Mouse (Mus musculus) megakaryocyte, embryonic 14.5 days (primary cell): ENCODE measurements around the gene Oas1d. TPM values are rescaled to one million over a fixed set of nuclear protein-coding genes. Genes with fewer than 3 reads are reported as not detected.
"Not testable (repeated sequence)": the region's sequence is repeated elsewhere in the genome, so short reads cannot be mapped to it uniquely, and the experiment has no call there.

Experiments
- H3K27me3 ChIP-seq: replicated peaks from 2 replicates; pipeline ENCODE3; 2012; ENCODE audit warnings: inconsistent platforms
- H3K36me3 ChIP-seq: replicated peaks from 2 replicates; pipeline ENCODE3; 2012; ENCODE audit warnings: low read length, inconsistent platforms, mixed read lengths
- H3K4me1 ChIP-seq: 2 replicates; pipeline ENCODE4 v1.6.1; 2012; ENCODE audit warnings: inconsistent platforms
- H3K4me3 ChIP-seq: replicated peaks from 2 replicates; pipeline ENCODE3; 2012; ENCODE audit warnings: moderate library complexity, mild to moderate bottlenecking, inconsistent platforms
- H3K9me3 ChIP-seq: 2 replicates; pipeline ENCODE4 v1.6.1; 2012; ENCODE audit warnings: inconsistent platforms
- FLI1 ChIP-seq: IDR thresholded peaks from 2 replicates; pipeline ENCODE4 v1.6.1; 2012; ENCODE audit warnings: low read length, inconsistent platforms, mixed read lengths
- GATA1 ChIP-seq: IDR thresholded peaks from 3 replicates; pipeline ENCODE4 v1.6.1; 2012; ENCODE audit warnings: mixed read lengths, low read length, inconsistent platforms, borderline replicate concordance
- polyA plus RNA-seq: library from polyadenylated mRNA; stranded (reverse); fragments of >175 nt; gene quantifications from 2 replicates; pipeline ENCODE4 v1.2.3, GENCODE M21; 2012; ENCODE audit warnings: low replicate concordance; ENCODE audit not compliant: insufficient read depth

The Oas1d gene
- polyA plus RNA-seq, 1 experiment = not detected

- peaks cover 8% of the 10 kb centered on the region for H3K9me3 ChIP-seq
- no peak for TF ChIP-seq GATA1
- TF ChIP-seq FLI1 = no peak
- H3K27me3 ChIP-seq = peaks cover 9% of the 10 kb centered on the region
- H3K36me3 ChIP-seq = no peaks in the 10 kb centered on the region
- no peak overlapping the region for H3K4me3 ChIP-seq
- no peaks in the 10 kb centered on the region for H3K4me1 ChIP-seq
Measured at GRCm38 (mm10) chr5:120887831-120888230, 26.5 kb upstream of the Oas1d start.

GRCm38 (mm10) chr5:120888294-120888815 lies 26.0 kb upstream of the Oas1d start:
- not testable (repeated sequence) for H3K4me3 ChIP-seq, H3K36me3 ChIP-seq, H3K4me1 ChIP-seq, H3K27me3 ChIP-seq, H3K9me3 ChIP-seq

GRCm38 (mm10) chr5:120890026-120890425 lies 24.3 kb upstream of the Oas1d start:
- H3K4me1 ChIP-seq = no peaks in the 10 kb centered on the region
- TF ChIP-seq GATA1 (no peak), FLI1 (no peak)
- peaks cover 13% of the 10 kb centered on the region for H3K9me3 ChIP-seq
- H3K36me3 ChIP-seq = no peaks in the 10 kb centered on the region
- no peak overlapping the region for H3K4me3 ChIP-seq
- H3K27me3 ChIP-seq = peaks cover 9% of the 10 kb centered on the region

GRCm38 (mm10) chr5:120890991-120891390 lies 23.3 kb upstream of the Oas1d start:
- Histone ChIP-seq H3K4me3 (no peak overlapping the region), H3K9me3 (peaks cover 13% of the 10 kb centered on the region), H3K27me3 (peaks cover 9% of the 10 kb centered on the region), H3K4me1 (no peaks in the 10 kb centered on the region), H3K36me3 (no peaks in the 10 kb centered on the region)
- TF ChIP-seq GATA1 (no peak), FLI1 (no peak)

GRCm38 (mm10) chr5:120891566-120892242 lies 22.6 kb upstream of the Oas1d start:
- not testable (repeated sequence) for H3K27me3 ChIP-seq, H3K4me1 ChIP-seq
- H3K9me3 ChIP-seq = peaks cover 13% of the 10 kb centered on the region

GRCm38 (mm10) chr5:120892243-120892660 lies 22.1 kb upstream of the Oas1d start:
- TF ChIP-seq GATA1 (no peak), FLI1 (no peak)
- H3K9me3 ChIP-seq = peaks cover 13% of the 10 kb centered on the region
- no peaks in the 10 kb centered on the region for H3K4me1 ChIP-seq
- no peaks in the 10 kb centered on the region for H3K36me3 ChIP-seq
- H3K4me3 ChIP-seq = no peak overlapping the region
- H3K27me3 ChIP-seq = peaks cover 6% of the 10 kb centered on the region

More at GRCm38 (mm10) chr5:120891566-120892242, 22.6 kb upstream of the Oas1d start:
- H3K36me3 ChIP-seq, H3K4me3 ChIP-seq: not testable (repeated sequence)

GRCm38 (mm10) chr5:120893866-120894265 lies 20.5 kb upstream of the Oas1d start:
- H3K4me3 ChIP-seq = not testable (repeated sequence)

GRCm38 (mm10) chr5:120894692-120895091 lies 19.6 kb upstream of the Oas1d start:
- not testable (repeated sequence) for H3K27me3 ChIP-seq, H3K4me3 ChIP-seq, H3K4me1 ChIP-seq
- Histone ChIP-seq H3K36me3 (peaks cover 12% of the 10 kb centered on the region), H3K9me3 (peaks cover 13% of the 10 kb centered on the region)

More at GRCm38 (mm10) chr5:120893866-120894265, 20.5 kb upstream of the Oas1d start:
- not testable (repeated sequence) for H3K36me3 ChIP-seq, H3K4me1 ChIP-seq, H3K27me3 ChIP-seq
- H3K9me3 ChIP-seq = peaks cover 13% of the 10 kb centered on the region

- H3K27me3 ChIP-seq = no peaks in the 10 kb centered on the region
- H3K4me1 ChIP-seq = no peaks in the 10 kb centered on the region
- peaks cover 12% of the 10 kb centered on the region for H3K36me3 ChIP-seq
- no peak for TF ChIP-seq FLI1
- TF ChIP-seq GATA1 = no peak
- peaks cover 13% of the 10 kb centered on the region for H3K9me3 ChIP-seq
- no peak overlapping the region for H3K4me3 ChIP-seq
Measured at GRCm38 (mm10) chr5:120895231-120895900, 19.0 kb upstream of the Oas1d start.

- peaks cover 32% of the 10 kb centered on the region for H3K36me3 ChIP-seq
- H3K9me3 ChIP-seq = 0 out of 2 replicates have a peak, but pooled peaks cover 3% of the 10 kb centered on the region
- no peak overlapping the region for H3K4me3 ChIP-seq
- TF ChIP-seq GATA1 (no peak), FLI1 (no peak)
- no peaks in the 10 kb centered on the region for H3K27me3 ChIP-seq
- no peaks in the 10 kb centered on the region for H3K4me1 ChIP-seq
Measured at GRCm38 (mm10) chr5:120898307-120898706, 16.0 kb upstream of the Oas1d start.

- Histone ChIP-seq H3K9me3 (0 out of 2 replicates have a peak, but pooled peaks cover 3% of the 10 kb centered on the region), H3K36me3 (peaks cover 32% of the 10 kb centered on the region), H3K4me3 (no peak overlapping the region), H3K27me3 (no peaks in the 10 kb centered on the region), H3K4me1 (no peaks in the 10 kb centered on the region)
- TF ChIP-seq FLI1 (no peak), GATA1 (no peak)
Measured at GRCm38 (mm10) chr5:120898726-120899125, 15.6 kb upstream of the Oas1d start.
